Mouse (Mus musculus): Measurements from ENCODE around the gene Pacs2.

DNA sequence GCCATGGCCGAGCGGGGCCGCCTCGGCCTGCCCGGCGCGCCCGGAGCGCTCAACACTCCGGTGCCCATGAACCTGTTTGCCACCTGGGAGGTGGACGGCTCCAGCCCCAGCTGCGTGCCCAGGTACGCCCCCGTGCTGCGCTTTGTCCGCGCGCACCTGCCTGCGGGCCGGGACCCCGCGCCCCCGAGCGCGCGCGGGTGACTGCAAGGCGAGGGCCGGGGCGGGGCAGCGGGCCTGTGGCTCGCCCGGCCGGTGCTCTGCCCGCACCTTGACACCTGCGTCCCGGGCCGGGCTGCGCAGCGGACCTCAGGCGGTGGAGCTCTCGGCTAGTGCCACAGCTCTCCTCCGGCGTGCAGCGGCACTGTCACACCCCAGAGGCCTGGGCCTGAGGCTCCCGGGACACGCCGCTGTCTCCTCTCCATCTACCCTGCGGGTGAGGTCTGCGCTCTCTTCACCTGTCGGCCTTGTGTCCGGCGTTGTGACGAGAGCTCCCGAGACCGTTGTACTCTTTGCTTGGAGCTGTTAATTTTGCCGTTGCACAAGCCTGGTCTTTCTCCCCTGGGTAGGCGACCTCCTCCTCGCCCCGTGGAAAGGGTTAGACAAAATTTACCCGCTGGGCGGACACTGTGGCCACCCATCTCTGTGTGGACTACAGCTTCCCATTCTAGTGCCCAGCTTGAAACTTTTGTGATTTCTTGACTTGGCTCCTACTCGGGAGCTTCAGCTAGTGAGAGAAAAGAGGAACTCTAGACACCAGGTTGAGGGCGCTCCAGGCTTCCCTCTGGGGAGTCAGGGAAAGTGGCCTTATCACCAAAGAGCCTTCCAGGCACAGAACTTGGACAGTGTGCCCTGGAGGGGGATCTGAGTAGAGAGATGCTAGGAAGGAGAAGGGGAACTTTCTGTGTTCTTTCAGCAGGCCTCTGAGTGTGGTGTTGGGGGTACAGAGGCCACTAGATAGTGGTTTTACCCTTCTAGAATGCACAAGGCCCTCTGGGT is 551 bp downstream of the Pacs2 start:
- TF ChIP-seq POLR2A (IDR thresholded peaks at IDR 0.05; ENCODE audit: insufficient read length, low read depth) (peak; percentile 56), MAX (IDR thresholded peaks at IDR 0.05; ENCODE audit: low read depth) (no peak), TCF12 (IDR thresholded peaks at IDR 0.05; ENCODE audit: insufficient read depth, poor library complexity, severe bottlenecking) (no peak), POLR2AphosphoS2 (IDR thresholded peaks at IDR 0.05; ENCODE audit: insufficient read length, low read depth) (peak; percentile 31), USF1 (IDR thresholded peaks at IDR 0.05; ENCODE audit: low read depth) (no peak), E2F4 (IDR thresholded peaks at IDR 0.05; ENCODE audit: insufficient read depth) (no peak), MYOD1 (IDR thresholded peaks at IDR 0.05; ENCODE audit: control insufficient read depth in 1 of 3, insufficient read length in 2 of 3, low read depth in 2 of 3) (peak in 2 of 3 experiments; percentile 3 to 48)
